Mouse (Mus musculus): ENCODE measurements around the gene Olfr727. TPM values are rescaled to one million over a fixed set of nuclear protein-coding genes. Genes with fewer than 3 reads are reported as not detected.

Gene Olfr727
- polyA plus RNA-seq (2015; fragmentation: Nextera tagmentation; extraction: Ambion mirVana), result 0.08 and 0.09 TPM in 2 replicates

DNA sequence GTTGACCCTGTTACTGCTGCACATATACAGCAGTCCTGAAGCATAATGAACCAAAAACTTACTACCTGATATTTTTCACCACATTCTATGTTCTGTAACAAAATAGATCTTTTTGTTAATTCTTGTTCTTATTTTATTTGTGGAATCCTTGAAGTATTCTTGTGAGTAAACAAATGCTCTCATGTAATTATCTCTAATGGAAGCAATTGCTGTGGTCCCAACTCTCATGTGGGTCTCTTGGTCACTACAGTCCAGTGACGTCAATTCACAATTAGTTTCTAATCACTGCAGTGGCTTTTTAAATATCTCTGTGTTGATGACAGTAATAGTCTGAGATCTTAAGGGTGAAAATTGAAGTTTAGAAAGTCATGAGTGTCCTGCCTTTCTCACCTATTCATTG, at the start of gene Olfr727:
Olfr727 (plus strand) TSS at position 301 of the 400 bp plus-strand sequence.
- Histone ChIP-seq H3K9ac (no peak within 1 kb of the TSS), H3K4me3 (replicated peaks) (no peak within 1 kb of the TSS), H3K36me3 (no peaks in the 10 kb centered on the region), H3K9me3 (replicated peaks) (no peaks in the 10 kb centered on the region), H3K4me2 (replicated peaks) (no peak within 1 kb of the TSS), H3K27ac (replicated peaks) (no peak within 1 kb of the TSS), H3K4me1 (no peaks in the 10 kb centered on the region), H3K27me3 (no peaks in the 10 kb centered on the region)
- 74% methylated on average over 1 of the region's 1 CpGs for WGBS
- no peak for ATAC-seq (ENCODE audit: insufficient number of reproducible peaks, low FRiP score, low TSS enrichment, low read depth)

DNA sequence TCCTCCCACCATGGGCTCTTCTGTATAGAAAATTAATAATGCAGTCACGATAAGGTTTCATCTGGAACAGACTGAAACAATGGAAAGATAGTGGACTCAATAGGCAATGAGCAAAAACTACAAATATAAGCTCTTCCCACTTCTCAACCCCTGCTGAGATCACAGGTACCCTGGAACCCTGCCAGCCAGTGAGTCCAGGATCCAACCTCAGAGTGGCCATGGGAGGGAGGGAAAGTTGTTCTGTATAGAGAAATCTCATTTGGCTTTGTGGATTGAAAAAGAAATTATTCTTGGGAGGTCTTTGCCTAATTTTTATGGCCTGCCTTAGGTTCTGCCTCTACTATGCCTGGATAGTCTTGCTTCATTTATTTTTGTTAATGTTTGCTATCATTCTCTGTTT, 32.1 kb upstream of the Olfr727 start, which contains the start of gene Olfr726:
Olfr726 (minus strand) TSS at position 101 of the 400 bp plus-strand sequence.
- 76% methylated on average over 1 of the region's 1 CpGs for WGBS
- no peak for ATAC-seq (ENCODE audit: insufficient number of reproducible peaks, low FRiP score, low TSS enrichment, low read depth)

GRCm38 (mm10) chr14:50142580-50142979, 19.6 kb downstream of the Olfr727 start, which contains the start of gene Olfr728:
Gene Olfr728 (minus strand): TSS chr14:50142680.
- no peak for ATAC-seq (ENCODE audit: insufficient number of reproducible peaks, low FRiP score, low TSS enrichment, low read depth)
- H3K36me3 ChIP-seq, result no peaks in the 10 kb centered on the region
- H3K4me3 ChIP-seq (replicated peaks), result no peak within 1 kb of the TSS
- H3K9ac ChIP-seq, result no peak within 1 kb of the TSS
- no peak within 1 kb of the TSS for H3K27ac ChIP-seq (replicated peaks)
- no peaks in the 10 kb centered on the region for H3K27me3 ChIP-seq
- 71% methylated on average over 5 of the region's 5 CpGs for WGBS
- no peaks in the 10 kb centered on the region for H3K4me1 ChIP-seq
- no peak within 1 kb of the TSS for H3K4me2 ChIP-seq (replicated peaks)
- H3K9me3 ChIP-seq (replicated peaks), result no peaks in the 10 kb centered on the region

More for the DNA sequence above, 32.1 kb upstream of the Olfr727 start, which contains the start of gene Olfr726:
- Histone ChIP-seq H3K27me3 (no peaks in the 10 kb centered on the region), H3K4me2 (replicated peaks) (no peak within 1 kb of the TSS), H3K36me3 (no peaks in the 10 kb centered on the region), H3K4me1 (no peaks in the 10 kb centered on the region), H3K4me3 (replicated peaks) (no peak within 1 kb of the TSS), H3K9me3 (replicated peaks) (no peaks in the 10 kb centered on the region), H3K27ac (replicated peaks) (no peak within 1 kb of the TSS), H3K9ac (no peak within 1 kb of the TSS)

GRCm38 (mm10) chr14:50152810-50153209, 29.8 kb downstream of the Olfr727 start, which contains the start of gene Olfr729:
Gene Olfr729 (minus strand): TSS chr14:50152910.
- no peak within 1 kb of the TSS for H3K27ac ChIP-seq (replicated peaks)
- no peaks in the 10 kb centered on the region for H3K27me3 ChIP-seq
- H3K4me2 ChIP-seq (replicated peaks), result no peak within 1 kb of the TSS
- H3K9me3 ChIP-seq (replicated peaks), result no peaks in the 10 kb centered on the region
- H3K36me3 ChIP-seq, result no peaks in the 10 kb centered on the region
- H3K4me3 ChIP-seq (replicated peaks), result no peak within 1 kb of the TSS
- H3K9ac ChIP-seq, result no peak within 1 kb of the TSS
- no peaks in the 10 kb centered on the region for H3K4me1 ChIP-seq
- ATAC-seq (ENCODE audit: insufficient number of reproducible peaks, low FRiP score, low TSS enrichment, low read depth), result no peak

Other genes with a start within 250 kb of the Olfr727 start
- gene Olfr722, start 221.2 kb upstream of the Olfr727 start, polyA plus RNA-seq (2015; fragmentation: Nextera tagmentation; extraction: Ambion mirVana), result not detected in 2 replicates
- not detected in 2 replicates for gene Olfr723, start 191.4 kb upstream of the Olfr727 start, polyA plus RNA-seq (2015; fragmentation: Nextera tagmentation; extraction: Ambion mirVana)
- gene Olfr724, start 159.9 kb upstream of the Olfr727 start, polyA plus RNA-seq (2015; fragmentation: Nextera tagmentation; extraction: Ambion mirVana), result not detected in 2 replicates
- not detected in 2 replicates for gene Olfr725, start 82.8 kb upstream of the Olfr727 start, polyA plus RNA-seq (2015; fragmentation: Nextera tagmentation; extraction: Ambion mirVana)
- 0.11 TPM in 1 of 2 replicates, not detected in the other for gene Olfr726, start 32.2 kb upstream of the Olfr727 start, polyA plus RNA-seq (2015; fragmentation: Nextera tagmentation; extraction: Ambion mirVana)
- gene Olfr728, start 19.5 kb downstream of the Olfr727 start, polyA plus RNA-seq (2015; fragmentation: Nextera tagmentation; extraction: Ambion mirVana), result not detected in 2 replicates
- gene Olfr729, start 29.7 kb downstream of the Olfr727 start, polyA plus RNA-seq (2015; fragmentation: Nextera tagmentation; extraction: Ambion mirVana), result not detected in 2 replicates
- gene Olfr730, start 65.0 kb downstream of the Olfr727 start, polyA plus RNA-seq (2015; fragmentation: Nextera tagmentation; extraction: Ambion mirVana), result not detected in 2 replicates
- not detected in 2 replicates for gene Olfr731, start 118.7 kb downstream of the Olfr727 start, polyA plus RNA-seq (2015; fragmentation: Nextera tagmentation; extraction: Ambion mirVana)
- not detected in 2 replicates for gene Olfr732, start 161.0 kb downstream of the Olfr727 start, polyA plus RNA-seq (2015; fragmentation: Nextera tagmentation; extraction: Ambion mirVana)
- gene Olfr733, start 178.3 kb downstream of the Olfr727 start, polyA plus RNA-seq (2015; fragmentation: Nextera tagmentation; extraction: Ambion mirVana), result not detected in 2 replicates
- not detected in 2 replicates for gene Olfr734, start 203.6 kb downstream of the Olfr727 start, polyA plus RNA-seq (2015; fragmentation: Nextera tagmentation; extraction: Ambion mirVana)
- gene Olfr735, start 225.7 kb downstream of the Olfr727 start, polyA plus RNA-seq (2015; fragmentation: Nextera tagmentation; extraction: Ambion mirVana), result not detected in 2 replicates
- gene Tlr11, start 234.7 kb downstream of the Olfr727 start, polyA plus RNA-seq (2015; fragmentation: Nextera tagmentation; extraction: Ambion mirVana), result not detected in 2 replicates